Mouse (Mus musculus): Measurements from ENCODE around the gene Trim44.

Trim44 gene

DNA sequence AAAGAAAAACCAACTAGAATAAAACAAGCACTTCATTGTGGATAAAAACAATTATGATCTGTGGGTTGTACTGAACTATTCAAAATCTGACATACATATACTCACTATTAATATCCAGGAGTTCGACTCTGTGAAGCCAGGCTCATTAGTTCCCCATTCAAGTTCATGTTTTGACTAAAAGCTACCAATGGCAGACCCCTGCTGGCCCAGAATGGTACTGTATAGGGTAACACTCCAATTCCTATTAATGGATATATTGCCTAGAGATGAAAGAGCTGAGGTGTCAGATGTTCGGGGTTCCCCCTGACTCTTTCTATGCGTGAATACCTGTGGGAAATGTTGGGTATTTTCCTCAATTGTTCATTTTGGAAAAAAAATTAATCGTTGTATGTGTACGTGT is 117.6 kb downstream of the Trim44 start:
- peak; percentile 82 for DNase-seq (ENCODE audit: low spot score)

DNA sequence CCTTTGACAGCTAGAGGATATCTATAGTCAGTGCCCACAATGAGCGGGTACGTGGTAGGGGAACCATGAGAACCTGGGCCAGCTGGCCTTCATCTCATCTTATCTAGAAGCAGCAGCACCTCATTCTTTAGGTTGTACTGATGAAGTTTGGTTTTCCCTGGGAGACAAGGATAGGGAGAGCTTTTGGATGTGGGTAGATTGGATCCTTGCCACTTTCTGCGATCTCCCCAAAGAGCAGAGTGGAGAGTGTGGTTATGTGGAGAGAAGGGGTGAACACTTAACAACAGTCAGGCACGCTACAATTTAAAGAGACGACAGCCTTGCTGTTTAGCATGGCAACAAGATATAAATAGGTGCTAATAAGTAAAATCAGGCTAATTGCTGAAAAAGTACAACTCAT is 119.0 kb downstream of the Trim44 start:
- DNase-seq (ENCODE audit: low spot score): no peak

DNA sequence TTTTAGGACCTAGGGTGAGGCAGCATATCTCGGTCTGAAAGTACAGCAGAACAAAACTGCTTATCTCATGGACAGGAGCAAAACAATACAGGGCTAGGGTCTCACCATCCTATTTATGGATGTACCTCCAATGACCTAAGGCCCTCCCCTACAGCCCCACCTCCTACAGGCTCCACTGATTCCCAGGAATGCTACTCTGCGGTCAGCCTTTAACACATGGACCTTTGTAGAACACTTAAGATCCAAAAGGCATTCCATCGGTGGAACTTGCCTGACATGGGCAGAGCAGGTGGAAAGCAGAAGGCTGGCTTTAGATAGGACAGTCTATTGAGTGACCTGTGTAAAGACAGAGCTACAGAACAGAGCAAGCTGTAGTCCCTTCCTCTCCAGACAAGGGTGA is 120.3 kb downstream of the Trim44 start:
- no peak for DNase-seq (ENCODE audit: low spot score)

DNA sequence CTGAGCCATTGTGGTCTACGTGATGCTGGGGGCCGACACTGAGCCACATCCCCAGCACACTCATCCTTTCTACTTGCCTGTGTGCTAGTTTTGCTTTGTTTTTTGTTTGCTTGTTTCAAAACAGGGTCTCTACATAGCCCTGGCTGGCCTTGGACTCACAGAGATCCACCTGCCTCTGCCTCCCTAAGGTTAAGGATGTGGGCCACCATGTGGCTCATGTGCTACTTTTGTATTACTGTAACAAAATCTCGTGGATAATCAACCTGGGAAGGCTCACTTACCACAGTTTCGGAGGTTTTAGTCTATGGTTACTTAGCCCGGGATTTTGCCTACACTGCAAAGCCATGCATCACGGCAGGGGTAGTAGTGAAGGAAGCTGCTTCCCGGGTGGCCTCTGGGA is 125.5 kb downstream of the Trim44 start:
- no peak for DNase-seq (ENCODE audit: low spot score)

DNA sequence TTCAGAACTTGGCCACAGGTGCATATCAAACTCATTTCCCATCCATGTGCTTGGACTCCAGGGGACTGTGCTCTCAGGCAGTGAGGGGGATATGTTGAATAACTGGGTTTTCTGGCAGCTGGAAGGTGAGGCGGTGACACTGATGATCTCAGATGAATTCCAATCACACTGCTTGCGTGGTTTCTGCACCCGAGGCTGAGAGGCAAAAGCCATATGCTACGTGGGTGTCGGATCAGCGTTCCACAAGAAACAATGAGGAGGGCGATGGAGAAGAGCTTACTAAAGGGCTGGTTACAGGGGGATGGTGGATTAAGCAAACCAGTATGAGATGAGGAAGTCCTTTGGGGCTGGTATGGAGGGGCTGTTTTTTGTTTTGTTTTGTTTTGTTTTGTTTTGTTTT is 127.8 kb downstream of the Trim44 start:
- DNase-seq (ENCODE audit: low spot score): no peak

DNA sequence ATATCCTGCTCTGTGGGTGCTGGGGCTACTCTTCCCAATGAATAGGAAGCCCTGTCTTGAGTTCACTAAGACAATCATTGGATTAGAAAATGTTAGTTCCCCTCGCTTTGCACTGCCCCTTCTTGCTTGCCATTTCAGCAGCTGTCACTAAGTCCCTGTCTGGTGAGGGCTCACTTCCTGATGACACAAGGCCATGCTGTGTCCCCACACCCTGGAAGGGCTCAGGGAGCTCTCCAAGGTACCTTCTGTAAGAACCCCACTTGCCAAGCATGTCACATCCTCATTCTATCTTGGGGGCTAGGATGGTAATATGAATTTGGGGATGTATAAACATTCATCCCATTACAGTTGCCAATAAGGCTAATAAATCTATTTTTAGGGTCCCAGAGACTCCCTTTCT is 129.7 kb downstream of the Trim44 start:
- DNase-seq (ENCODE audit: low spot score): no peak

DNA sequence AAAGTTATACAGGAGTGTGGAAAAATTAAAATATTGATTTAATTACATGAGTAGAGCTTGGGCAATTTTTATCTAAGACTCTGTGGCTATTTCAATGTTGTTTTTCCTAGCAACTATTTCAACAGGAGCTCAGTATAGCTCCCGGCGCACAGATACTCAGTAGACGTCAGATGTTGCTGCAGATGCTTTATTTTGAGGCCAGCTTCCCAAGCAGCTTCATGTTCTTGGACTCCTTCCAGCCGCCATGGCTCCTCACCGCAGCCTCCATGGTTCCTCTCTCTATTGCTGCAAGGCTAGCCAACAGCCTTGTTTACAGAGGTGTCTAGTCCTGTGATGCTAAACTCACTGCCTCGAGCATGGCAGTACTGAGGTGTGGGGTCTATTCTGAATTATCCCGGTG is 134.3 kb downstream of the Trim44 start:
- DNase-seq (ENCODE audit: low spot score): no peak

DNA sequence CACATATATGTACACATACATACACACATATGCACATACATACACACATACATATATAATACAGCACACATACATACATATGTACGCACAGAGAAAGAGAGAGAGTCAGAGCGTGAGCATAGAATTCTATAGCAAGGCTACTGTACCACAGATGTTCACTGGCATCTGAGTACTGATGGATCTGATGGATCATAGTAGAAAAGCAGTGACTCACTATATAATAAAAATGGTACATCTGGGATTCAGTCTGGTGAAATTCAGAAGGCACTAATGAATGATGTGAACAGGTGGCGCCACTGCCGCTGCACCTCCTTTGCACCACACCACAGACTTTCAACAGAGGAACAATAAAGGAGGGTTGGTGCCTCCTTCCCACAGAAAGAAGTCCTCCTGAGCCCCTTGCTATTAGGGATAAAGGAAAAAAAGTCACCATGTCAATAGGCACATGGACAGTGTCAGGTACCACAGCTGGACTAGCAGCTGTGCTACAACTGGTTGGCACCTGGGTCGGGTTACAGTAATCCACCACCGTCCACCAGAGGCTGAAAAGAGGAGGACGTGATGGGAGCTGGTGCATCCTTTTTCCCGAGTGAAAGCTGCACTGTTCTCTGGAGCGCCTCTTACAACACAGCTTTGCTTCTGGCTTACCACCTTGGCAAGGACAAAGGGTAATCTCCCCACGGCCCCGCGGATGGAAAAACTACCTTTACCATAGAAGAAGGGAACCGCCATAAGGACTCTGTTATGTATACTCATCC is 139.9 kb downstream of the Trim44 start:
- DNase-seq (ENCODE audit: low spot score): no peak

DNA sequence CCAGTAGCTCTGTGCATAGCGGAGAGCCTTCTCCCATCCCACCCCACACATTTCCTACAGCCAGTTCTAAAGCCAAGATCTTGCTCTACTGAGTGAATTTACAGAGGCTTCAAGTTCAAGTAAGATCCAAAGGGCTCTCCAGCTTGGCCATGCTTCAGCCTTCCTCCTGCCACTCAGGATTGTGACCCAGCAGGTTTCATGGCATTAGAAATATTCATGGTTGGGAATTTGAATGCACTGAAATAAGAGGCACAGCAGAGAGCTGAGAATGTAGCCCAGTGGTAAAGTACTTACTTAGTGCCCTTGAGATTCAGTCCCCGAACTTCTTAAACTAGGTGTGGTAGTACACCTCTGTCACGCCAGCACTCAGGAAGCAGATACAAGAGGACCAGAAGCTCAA is 140.7 kb downstream of the Trim44 start:
- no peak for DNase-seq (ENCODE audit: low spot score)

DNA sequence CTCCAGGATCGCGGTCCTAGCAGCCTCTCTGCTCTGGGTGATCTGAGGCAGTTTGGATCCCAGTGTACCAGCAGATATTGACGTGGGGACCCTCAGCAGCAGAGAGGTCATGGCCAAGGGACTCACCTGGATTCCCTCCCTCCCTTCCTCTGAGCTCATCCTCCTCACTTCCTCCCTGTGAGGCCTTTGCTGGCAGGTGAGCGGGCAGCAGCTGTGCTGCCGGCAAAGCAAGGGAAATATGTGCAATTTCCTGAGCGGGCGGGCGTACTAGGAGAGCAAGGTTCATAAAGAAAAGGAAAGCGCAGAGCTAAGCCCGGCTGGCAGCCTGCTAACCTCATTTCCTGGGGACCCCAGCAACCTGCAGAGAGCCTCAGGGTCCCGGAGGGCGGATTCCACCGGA is 148.5 kb downstream of the Trim44 start:
- DNase-seq (ENCODE audit: low spot score): no peak

DNA sequence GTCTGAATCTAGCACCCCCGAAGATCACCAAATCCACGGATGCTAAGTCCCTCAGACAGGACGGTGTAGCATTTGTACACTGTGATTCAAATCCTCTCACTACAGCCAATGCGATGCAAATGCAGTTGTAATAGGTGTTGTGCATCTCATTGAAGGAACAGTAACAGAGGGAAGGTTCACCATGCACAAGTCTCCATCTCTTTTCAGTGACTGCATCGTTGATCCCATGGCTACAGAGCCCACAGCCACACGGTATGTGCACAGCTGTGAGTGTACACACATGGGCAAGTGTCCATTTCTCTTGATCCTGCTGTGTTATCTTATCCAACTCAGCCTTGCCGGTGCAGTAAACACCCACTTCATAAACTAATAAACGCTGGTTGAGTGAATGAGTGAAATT is 148.9 kb downstream of the Trim44 start:
- DNase-seq (ENCODE audit: low spot score): no peak

DNA sequence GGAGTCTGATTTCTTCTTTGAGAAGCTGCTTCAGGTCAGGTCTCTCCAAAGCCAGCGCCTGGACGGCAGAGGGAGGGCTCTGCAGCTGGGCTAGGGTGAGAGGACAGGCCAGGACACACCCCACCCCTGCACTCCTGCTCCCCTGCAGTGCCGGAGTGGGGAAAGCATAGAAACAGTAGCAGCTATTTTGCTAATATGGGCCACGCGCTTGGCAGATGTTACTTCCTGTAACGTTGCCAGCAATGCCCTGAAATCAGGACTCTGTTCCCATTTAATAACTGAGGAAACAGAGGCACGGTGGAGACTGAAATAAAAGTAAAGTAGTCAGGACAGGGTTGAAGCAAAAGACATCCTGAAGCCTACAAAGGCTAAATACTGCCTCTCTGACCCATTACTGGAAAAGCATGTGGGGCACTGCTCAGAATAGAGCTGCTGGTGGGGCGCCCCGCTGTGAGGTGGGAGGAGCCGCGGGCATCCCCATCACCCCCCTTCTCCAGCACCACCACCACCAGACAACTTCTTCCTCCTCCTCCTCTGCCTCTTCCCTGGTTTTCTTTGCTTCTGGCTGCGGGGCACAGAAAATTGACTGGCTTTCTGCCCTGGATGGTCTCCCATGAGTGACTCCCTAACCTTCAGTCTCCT is 149.5 kb downstream of the Trim44 start:
- DNase-seq (ENCODE audit: low spot score): no peak

DNA sequence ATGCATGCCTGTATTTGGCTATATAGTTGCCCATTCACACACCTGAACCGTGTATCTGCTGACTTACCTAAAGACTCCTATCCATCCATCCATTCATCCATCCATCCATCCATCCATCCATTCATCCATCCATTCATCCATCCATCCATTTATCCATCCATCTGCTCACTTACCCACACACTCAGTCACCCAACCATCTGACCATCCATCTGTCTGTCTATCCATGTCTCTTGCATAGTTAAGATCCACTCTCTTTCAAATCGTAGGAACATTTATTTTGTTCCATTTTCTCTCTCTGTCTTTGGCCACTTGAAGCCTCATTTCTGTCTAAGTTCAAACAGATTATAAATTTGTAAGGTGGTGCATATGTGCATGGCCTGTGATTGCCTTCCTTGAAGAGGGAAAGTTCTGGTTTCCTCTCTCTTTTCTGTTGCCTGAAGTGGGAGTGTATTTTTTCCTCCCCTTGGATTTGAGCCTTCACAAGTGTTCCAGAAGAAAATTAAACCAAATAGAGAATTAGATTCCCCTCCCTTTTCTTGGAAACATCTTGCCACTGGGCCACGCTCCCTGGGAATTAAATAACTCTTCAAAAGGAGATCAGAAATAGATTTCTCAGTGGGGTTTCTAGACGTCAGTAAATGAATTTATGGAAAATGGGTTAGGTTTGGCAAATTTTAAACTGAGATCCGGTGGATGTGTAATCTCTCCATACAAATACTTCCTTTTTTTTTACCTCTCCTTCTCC is 150.9 kb downstream of the Trim44 start:
- no peak for DNase-seq (ENCODE audit: low spot score)

DNA sequence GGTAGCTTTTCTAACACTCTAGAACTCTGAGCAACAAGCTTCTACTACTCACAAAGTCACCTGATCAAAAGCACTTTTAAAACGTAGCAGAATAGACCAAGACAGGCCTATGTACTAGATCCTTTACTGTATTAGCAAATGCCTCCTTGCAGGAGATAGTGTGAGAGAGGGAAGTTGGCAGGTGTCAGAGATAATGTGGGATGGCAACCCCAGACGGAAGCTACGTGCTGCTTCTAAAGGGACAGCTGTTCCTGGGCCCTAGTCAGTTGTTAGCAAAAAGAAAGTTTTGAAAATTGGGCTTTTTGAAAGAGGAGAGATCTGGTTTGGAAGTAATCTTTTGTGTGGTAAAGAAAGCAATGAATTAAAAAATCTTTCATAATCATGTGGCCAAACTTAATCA is 151.5 kb downstream of the Trim44 start:
- DNase-seq (ENCODE audit: low spot score): no peak

DNA sequence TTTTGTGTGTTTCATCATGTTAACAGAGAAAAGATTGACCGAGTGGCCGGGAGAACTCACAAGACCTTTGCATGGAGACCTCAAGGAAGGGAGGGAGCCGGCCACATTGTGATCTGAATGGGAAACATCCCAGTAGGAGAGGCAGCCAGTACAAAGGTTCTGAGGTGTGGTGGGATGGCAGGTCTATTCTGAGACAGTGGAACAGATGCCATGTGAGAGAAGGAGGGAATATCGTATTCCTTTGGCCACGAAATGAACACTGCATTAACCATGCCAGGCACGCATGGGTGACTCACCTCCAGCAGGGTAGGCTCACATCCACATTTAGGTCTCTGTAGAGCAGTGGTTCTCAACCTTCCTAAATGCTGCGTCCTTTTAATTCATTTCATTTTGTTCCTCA is 154.4 kb downstream of the Trim44 start:
- no peak for DNase-seq (ENCODE audit: low spot score)

DNA sequence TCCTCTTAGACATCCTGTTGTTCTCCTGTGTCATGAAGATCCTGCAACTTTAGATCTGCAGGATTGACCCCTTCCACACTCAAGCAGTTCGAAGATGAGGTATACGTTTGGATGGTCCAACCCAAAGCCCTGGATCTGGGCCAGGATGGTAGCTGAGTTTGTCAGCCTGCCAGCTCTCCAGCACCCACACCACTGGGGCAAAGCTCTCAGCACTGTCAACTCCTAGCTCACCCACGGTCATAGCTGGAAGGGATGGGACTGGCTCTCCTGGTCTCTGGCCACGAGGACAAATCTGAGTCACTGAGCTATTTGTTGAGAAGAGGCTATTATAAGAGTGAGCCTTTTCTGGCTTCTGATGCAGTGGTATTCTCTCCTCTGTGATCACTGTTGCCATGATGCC is 155.0 kb downstream of the Trim44 start:
- peak; percentile 50 for DNase-seq (ENCODE audit: low spot score)
